Mouse (Mus musculus): ENCODE data around the gene Wdsub1.
"Not testable (repeated sequence)": the region's sequence is repeated elsewhere in the genome, so short reads cannot be mapped to it uniquely, and the experiment has no call there.

The Wdsub1 gene

GRCm38 (mm10) chr2:59881831-59882741 lies at the start of gene Wdsub1:
TSS of gene Wdsub1 (minus strand) at chr2:59882591.
- DNase-seq (ENCODE audit: extremely low read depth, low read depth), result peak; percentile 67

DNA sequence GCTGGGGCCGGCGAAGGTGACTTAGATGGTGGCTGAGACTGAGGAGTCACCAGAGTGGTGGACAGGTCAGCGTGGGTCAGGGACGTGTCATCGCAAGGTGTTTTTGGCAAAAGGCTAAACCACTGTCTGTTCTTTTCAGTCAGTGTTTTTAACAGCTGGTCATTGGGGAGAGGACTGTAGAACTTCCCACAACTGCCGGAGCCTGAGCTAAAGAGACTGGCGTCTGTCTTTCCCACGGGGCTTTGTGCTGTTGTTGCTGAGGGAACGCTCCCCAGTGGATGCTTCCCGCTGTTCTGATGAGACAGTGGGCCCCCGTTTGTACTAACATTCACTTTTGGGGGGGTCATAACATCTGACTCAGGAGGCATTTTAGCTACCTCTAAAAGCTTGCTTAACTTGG lies 31.2 kb upstream of the Wdsub1 start:
- DNase-seq (ENCODE audit: extremely low read depth, low read depth), result no peak

- no peak for DNase-seq (ENCODE audit: extremely low read depth, low read depth)
These were observed 25.7 kb upstream of the Wdsub1 start for GRCm38 (mm10) chr2:59908048-59908447.

GRCm38 (mm10) chr2:59904007-59904406 lies 21.6 kb upstream of the Wdsub1 start:
- no peak for DNase-seq (ENCODE audit: extremely low read depth, low read depth)

- no peak for DNase-seq (ENCODE audit: extremely low read depth, low read depth)
These were observed 16.3 kb upstream of the Wdsub1 start for GRCm38 (mm10) chr2:59898666-59899065.

DNA sequence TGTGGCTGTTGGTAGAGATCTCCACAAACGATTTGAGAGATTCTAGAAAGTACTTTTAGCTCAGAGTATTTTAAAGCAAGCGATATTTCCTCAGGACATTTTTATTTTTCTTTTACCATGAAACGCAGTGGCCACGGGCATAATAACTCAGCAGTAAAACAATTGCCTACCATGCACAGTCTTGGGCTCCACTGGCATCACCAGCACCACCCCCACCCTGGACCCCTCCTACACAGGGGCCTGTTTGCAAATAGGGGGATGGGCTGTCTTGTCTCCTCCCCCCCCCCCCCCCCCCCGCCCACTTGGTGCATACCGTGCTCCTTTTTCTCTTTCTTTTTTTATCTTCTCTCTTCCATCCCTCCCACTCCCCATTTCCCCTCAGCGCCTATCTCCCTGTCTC lies 15.7 kb upstream of the Wdsub1 start:
- no peak for DNase-seq (ENCODE audit: extremely low read depth, low read depth)

DNA sequence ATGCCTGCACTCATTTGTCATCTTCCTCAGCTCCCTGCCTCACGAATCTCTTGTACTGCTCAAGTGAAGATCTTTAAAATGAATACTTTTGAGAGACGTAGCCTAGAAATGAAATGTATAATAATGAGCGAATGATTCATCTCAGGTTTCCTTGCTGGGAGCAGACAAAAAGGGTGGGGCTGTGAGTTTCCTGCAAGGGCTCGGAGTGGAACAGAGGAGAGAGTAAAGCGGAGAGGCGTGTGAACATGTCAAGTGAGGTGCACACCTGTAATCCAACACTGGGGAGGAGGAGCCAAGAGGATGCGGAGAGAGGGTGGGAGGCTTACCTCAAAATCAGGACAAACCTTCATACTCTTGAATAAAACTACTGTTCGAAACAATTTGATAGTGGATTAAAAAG lies 14.4 kb upstream of the Wdsub1 start:
- DNase-seq (ENCODE audit: extremely low read depth, low read depth), result no peak

DNA sequence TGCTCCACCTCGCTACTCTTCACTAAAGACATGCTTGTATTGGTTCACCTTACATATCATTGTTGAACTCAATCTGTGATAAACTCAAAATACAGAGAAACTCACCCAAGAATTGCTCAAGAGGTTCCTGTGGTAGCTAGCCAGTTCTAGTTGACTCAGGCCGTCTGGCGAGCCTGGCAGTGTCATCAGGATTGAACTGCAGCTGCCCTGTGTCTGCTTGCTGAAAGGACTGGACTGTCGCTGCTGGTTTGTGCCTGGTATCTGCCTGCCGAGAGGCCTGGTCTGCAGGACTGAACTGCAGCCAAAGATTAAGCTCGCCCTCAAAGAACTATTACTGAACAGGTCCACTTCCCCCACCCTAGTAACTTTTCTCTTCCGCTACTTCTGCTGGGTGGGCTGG lies 14.0 kb upstream of the Wdsub1 start:
- DNase-seq (ENCODE audit: extremely low read depth, low read depth), result no peak

GRCm38 (mm10) chr2:59889699-59890098 lies 7.3 kb upstream of the Wdsub1 start:
- no peak for DNase-seq (ENCODE audit: extremely low read depth, low read depth)

DNA sequence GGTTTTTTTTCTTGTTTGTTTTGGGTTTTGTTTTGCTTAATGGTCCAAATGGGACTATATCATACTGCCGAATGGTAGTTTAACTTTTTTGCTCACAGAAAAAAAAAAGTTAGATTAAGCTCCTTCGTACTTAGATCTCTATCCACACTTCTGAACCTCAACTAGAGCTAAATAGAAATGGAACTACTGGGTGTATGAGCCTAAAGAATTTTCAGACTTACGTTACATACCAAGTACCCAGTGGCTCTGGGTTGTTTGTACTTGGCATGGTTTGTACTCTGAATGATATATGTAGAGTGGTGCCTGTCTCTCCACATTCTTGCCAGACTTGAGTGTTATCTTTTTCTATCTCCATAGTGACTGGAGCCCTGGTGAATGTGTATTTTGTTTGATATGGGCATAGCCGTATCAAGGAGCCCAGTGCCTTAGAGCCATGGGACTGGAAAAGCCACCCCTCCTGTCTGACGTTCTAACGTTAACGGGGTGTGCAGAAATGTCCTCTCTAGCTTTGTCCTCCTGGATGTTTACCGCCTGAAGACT lies 421 bp upstream of the Wdsub1 start:
- peak; percentile 38 for DNase-seq (ENCODE audit: extremely low read depth, low read depth)

GRCm38 (mm10) chr2:59881404-59881803 lies 987 bp downstream of the Wdsub1 start:
- peak; percentile 33 for DNase-seq (ENCODE audit: extremely low read depth, low read depth)

DNA sequence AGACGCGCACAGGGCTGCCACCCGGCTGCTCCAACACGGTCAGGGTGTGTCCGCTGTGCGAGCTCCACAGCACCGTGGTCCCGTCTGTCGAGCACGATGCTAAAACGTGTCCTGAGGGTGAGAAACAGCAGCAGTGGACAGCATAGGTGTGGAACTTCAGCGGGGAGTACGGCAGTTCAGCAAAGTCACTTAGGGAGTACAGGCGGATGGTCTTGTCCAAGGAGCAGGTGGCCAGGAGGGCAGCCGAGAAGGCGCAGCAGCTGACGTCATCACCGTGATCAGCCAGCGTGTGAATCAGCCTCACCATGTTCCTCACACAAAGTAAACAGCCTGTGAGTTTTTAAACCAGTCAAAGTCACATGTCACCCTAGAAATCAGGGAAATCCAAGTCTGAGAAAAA lies 4.2 kb downstream of the Wdsub1 start:
- no peak for DNase-seq (ENCODE audit: extremely low read depth, low read depth)

- no peak for DNase-seq (ENCODE audit: extremely low read depth, low read depth)
These were observed 5.1 kb downstream of the Wdsub1 start for GRCm38 (mm10) chr2:59877335-59877734.

GRCm38 (mm10) chr2:59876482-59876881 lies 5.9 kb downstream of the Wdsub1 start:
- no peak for DNase-seq (ENCODE audit: extremely low read depth, low read depth)

DNA sequence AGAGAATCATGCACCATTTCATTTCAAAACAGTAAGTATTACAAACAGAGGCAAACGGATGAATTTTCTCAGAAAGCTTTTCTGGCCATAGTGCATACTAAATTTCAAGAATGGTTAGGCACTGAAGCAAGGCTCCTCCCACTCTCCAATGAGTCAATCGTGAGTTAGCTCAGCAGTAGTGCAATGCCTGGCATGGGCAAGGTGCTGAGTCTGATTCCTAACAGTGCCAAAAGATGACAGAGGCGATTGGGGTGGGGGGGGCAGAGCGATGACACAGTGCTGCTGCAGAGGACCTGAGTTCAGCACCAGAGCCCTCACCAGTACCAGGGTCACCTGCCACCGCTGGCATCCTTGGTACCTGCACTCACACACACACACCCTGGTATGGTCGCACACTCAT lies 11.9 kb downstream of the Wdsub1 start:
- no peak for DNase-seq (ENCODE audit: extremely low read depth, low read depth)

GRCm38 (mm10) chr2:59862618-59863017 lies 19.8 kb downstream of the Wdsub1 start:
- DNase-seq (ENCODE audit: extremely low read depth, low read depth), result no peak

DNA sequence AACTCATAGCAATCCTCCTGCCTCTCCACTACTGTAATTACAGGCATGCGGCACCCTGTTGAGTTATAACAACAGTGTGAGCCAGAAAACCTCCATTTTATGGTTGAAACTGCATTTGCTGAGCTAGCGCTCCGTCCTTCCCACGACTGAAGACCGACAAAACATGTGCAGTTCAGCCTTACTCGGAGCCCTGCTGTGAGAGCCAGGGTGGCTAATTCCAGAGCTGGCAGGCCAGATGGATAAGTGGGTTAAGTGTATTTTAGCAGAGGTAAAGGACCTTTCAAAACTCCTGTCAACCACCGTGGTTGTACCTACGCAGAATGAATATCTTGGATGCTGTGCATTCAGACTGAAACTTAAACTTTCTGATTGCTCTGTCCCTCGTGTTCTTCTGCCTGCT lies 28.0 kb downstream of the Wdsub1 start:
- DNase-seq (ENCODE audit: extremely low read depth, low read depth), result no peak

DNA sequence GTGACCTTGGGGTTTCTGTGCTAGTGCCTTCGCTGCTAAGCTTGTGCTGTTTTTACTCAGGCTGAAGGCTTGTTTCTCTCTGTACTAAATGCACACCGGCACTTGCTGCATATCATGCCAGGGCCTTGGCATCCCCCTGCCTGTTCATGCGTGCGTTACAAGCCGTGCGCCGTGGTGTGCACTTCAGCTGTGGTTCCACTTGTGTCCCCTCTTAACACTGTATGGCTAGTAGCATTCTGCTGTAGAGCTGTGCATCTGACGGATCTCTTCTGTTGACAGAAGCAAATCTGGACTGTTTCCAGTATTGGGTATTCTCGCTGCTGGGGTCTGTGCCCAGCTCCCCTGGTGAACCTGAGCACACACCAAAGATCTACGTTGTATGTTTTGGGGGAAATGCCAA lies 28.8 kb downstream of the Wdsub1 start:
- DNase-seq (ENCODE audit: extremely low read depth, low read depth), result no peak

DNA sequence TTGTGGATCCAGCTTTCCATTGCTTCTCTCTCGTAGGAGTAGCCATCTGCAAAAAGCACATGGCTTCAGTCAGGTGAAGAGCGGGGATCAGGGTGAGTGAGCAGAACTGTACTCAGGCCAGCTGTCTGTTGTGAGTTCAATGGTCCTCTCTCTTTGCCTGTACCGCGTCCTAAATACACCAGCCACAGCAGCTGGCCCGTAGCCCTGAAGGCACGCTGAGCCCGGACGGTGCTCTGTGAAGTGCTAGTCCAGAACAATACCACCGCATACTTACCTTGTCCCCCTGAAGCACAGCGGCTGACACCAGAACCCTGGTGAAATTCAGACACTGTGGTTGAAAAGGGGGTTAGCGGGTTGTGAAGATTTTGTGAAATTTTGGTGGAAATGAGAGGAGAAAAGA lies 29.5 kb downstream of the Wdsub1 start:
- no peak for DNase-seq (ENCODE audit: extremely low read depth, low read depth)

DNA sequence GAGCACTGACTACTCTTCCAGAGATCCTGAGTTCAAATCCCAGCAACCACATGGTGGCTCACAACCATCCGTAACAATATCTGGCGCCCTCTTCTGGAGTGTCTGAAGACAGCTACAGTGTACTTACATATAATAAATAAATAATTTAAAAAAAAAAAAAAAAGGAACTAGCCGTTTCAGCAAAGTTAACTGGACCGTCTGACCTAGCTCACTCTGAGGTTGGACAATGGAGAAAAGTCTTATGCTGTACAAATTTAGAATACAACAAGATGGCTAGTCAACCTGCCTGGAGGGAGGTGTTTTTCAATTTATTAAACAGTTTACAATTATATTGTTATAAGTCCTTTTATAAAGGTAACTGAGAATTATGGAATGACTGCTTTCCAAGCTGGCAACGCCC lies 30.5 kb downstream of the Wdsub1 start:
- DNase-seq (ENCODE audit: extremely low read depth, low read depth), result not testable (repeated sequence)

DNA sequence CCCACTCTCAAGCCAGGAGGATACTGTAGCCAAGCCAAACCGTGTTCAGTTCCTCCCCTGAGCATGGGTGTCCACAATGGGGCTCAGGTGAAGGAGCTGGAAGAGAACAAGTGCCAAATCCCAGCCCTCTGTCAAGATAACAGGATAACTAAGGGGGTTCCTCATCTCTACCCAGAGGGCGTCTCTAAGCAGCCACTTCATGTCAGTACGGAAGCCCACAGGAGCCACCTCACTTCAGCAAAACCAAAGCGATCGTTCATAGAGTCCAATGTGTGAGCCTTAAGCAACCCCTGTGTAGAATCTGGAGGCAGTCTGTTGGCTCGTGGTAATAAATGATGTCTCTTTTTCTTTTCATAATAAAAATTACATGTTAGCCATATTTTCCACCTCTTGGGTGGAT lies 38.5 kb downstream of the Wdsub1 start:
- DNase-seq (ENCODE audit: extremely low read depth, low read depth), result peak; percentile 82

DNA sequence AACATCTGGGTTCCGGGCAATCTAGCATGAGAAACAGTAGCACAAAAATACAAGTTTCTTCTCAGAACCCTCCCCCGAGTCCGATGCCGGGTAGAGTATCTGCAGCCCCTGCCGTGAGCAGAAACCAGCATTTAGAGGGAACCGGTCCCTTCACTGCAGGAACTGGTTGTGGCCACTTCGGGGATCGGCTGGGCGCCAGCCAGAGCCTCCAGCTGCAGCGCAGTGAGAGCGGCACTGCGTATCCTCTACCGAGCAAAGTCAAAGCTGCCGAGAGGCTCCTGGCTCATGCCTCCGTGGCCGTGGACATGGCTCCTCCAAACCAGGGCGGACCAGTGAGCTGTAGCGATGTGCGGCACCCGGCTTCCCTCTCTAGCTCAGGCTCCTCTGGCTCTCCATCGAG lies 39.2 kb downstream of the Wdsub1 start:
- peak; percentile 21 for DNase-seq (ENCODE audit: extremely low read depth, low read depth)

GRCm38 (mm10) chr2:59842556-59843008 lies 39.8 kb downstream of the Wdsub1 start:
- peak; percentile 65 for DNase-seq (ENCODE audit: extremely low read depth, low read depth)

Measured in MEL-GATA-1-ER (cell line).